Mouse (Mus musculus) thymus, postnatal 10 days (tissue): ENCODE data around the gene Polr2b.

Experiments used
- DNase-seq, 2 experiments: peaks; one replicate each; pipeline ENCODE4 v3.0.0; 2021; ENCODE audit warnings: low spot score in 2 of 2

Polr2b gene

DNA sequence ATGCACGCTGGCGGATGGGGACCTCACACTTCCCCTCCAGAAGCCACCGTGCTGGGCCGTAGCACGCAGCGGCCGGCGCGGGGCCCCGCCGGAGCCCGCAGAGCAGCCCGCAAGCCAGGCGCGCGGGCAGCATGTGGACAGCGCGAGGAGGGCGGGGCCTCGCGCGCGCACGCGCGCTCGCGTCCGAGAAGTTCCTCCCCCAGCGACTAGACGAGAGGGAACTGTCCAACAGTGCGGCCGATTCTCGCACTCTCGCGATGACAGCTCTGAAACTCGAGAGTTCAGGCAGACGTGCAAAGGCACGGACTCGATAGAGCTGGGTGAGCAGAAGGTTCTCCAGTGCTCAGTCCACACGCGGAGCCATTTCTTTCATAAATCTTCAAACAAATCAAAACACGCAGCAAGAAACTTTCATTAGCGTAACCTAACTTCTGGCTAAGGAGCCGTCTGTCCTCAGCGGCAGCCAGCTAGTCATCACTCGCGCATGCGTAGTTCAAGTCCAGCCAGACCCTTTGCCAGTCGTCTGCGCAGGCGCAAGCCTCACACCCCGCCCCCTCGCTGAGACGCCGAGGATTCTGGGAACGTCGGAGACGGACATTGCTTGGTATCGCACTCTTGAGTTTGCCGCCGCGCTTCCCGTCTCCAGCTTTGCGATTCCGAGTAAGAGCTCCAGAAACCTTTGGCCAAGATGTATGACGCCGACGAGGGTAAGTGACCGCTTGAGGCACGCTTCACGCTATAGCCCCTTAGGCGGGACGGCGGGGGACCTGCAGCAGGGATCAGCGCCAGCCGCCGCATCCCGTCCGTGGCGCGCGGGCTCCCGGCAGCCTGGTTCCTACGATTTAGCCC lies at the start of gene Polr2b, which contains the start of gene Noa1:
TSS of gene Polr2b (plus strand) at position 224 of the 849 bp plus-strand sequence.
TSS of gene Noa1 (minus strand) at position 161 of the 849 bp plus-strand sequence.
- peak; percentile 97 to 99 for DNase-seq

DNA sequence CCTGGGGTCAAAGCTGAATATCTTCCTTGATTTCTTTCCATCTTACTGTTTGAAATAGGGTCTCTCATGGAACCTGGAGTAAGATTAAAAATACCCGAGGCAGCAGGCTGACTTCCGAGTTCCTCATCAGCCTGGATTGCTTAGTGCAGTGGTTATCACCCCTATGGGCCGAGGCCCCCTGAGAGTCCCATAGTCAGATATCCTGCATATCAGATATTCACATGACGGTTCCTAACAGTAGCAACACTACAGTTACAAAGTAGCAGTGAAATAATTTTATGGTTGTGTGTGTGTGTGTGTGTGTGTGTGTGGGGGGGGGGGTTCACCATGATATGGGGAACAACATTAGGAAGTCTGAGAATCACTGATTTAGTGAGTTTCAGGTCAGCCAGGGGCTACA lies 48.8 kb upstream of the Polr2b start:
- no peak for DNase-seq

DNA sequence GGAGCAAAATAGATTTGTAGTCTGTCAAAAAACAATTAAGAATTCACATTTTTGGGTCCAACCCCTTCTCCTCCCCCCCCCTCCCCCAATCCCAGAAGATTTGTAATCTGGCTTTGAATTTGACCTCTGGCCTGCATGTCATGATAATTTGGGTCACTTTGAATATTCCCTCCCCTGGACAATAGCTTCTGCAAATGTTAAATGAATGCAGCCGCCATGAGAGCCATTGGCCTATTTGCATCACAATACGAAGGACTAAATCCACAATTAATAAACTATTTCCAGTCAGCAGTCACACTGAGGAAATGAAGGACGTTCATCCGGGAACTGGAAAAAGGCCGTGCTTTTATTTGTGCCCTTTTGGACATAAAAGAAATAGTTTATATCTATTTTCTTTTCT lies 47.8 kb upstream of the Polr2b start:
- no peak for DNase-seq

DNA sequence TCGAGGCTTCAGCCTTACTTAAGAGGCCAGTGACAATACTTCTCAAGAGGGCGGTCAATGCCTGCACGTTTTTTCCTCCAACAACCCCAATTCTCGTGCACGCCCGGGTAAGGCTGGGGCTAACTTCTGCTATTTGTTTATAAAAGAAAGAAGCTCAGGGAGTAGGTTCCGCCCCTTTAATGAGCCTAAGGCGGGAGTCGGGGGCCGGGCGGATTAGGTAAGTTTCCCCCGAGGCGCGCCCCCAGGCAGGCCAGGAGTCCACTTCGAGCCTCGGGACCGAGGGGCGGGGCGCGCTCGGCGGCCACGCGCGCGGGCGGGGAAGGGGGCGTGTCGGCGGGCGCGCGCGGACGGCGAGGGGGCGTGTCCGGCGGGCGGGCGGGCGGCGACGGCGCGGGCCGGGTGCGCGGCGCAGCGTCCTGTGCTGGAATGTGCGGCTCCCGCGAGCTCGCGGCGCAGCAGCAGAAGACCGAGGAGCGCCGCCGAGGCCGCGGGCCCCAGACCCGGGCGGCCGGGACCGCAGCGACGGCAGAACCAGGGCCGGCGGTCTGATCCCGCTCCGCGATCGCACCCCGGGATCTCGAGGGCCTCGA lies 44.8 kb upstream of the Polr2b start, which contains the start of gene Rest:
TSS of gene Rest (plus strand) at position 411 of the 590 bp plus-strand sequence.
- DNase-seq = peak; percentile 65 to 77

DNA sequence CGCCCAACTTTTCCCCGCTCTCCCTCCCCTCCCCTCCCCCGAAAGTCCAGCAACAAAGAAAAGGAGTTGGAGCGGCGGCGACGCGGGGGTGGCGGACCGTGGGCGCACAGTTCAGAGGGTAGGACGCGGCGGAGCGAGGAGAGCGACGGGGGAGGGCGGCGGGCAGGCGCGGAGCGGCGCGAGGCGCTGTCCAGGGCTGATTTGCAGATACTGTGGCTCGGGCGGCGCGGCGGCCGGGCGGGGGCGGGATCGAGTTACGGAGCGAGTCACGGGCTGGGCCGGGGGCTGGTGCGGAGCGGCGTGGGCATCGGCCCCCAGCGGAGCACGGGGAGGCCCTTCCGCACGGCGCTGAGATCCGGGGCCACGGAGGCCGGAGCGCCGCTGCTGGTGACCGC lies 44.3 kb upstream of the Polr2b start:
- peak; percentile 63 to 66 for DNase-seq

DNA sequence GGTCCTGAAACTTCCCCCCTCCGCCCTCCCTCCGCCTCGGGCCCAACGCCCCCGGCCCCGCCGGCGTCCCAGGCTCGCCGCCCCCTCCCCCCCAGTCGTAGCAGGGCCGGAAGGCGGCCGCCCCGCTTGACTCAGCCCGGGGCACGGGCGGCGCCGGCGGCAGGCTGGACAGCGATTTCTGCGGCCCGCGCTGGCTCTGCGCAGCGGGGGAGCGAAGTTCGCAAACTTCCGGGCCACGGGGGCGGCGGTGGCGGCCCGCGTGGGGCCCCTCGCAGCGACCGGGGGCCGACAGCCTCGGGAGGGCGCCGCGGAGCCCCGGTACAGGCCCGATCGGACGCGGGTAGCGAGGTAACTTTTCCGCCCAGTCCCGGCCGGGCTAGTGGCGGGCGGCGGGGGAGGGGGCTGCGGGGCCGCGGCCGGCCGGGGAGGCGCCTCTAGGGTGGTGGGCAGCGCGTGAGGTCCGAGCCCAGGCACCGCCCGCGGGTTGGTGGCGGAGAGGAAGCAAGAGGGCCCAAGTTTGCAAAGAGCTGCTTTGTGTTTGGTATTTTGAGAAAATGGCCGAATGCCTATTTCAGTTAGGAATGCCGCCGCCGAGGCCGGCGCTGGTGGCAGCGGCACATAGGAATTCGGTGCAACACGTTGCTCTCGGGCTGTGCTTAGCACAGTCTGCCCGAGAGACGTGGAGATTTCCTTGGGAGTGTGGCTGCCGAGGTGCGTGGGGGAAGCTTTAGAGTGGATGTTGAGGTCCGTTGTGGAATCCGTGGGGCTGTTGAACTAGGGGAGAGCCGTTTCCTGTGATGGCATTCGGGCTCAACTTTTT lies 43.7 kb upstream of the Polr2b start:
- DNase-seq = peak; percentile 50 to 60

DNA sequence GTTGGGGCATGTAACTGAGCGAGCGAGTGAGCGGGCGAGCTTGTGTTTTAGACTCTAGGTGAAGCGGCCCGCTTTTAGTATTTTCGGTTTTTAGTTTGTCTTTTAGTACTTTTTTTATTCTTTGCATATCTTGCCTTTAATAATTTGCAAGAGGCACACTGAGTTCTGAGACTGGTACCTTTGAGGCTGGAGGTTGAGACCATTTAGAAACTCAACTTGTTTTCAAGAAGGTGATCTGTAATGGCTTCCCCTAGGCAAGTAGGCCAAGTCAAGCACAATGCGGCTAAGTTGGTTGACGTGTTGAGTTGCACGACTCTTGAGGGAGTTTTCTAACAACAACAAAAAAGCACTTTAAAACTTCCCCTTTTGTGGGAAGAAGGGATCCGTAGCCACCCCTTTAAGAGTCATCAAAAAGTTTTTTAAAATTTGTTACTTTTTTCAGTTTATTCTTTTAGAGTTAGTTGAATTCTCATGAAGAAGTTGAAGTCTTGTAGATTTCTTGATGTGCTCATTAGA lies 43.0 kb upstream of the Polr2b start:
- peak in 1 of 2 experiments; percentile 25 for DNase-seq

DNA sequence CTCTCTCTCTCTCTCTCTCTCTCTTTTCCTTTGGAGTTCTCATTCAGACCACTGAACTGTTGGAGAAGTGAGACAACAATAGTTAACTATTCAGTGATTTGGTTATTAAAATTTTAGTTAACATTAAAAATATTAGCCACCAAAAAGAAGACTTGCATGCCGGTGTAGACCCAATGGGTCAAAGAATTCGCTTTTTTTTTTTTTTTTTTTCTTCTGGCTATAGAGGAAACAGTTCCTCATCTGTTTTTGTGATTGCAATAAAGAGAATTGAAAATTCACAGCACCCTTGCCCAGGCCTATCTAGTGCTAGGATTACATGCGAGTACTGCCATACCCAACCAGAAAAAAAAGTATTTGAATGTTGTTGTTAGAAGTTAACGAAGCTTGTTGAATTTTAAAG lies 42.5 kb upstream of the Polr2b start:
- DNase-seq = no peak

DNA sequence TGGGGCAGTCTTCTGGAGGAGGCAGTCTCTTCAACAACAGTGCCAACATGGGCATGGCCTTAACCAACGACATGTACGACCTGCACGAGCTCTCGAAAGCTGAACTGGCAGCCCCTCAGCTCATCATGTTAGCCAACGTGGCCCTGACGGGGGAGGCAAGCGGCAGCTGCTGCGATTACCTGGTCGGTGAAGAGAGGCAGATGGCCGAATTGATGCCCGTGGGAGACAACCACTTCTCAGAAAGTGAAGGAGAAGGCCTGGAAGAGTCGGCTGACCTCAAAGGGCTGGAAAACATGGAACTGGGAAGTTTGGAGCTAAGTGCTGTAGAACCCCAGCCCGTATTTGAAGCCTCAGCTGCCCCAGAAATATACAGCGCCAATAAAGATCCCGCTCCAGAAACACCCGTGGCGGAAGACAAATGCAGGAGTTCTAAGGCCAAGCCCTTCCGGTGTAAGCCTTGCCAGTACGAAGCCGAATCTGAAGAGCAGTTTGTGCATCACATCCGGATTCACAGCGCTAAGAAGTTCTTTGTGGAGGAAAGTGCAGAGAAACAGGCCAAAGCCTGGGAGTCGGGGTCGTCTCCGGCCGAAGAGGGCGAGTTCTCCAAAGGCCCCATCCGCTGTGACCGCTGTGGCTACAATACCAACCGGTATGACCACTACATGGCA lies 41.9 kb upstream of the Polr2b start:
- no peak for DNase-seq

DNA sequence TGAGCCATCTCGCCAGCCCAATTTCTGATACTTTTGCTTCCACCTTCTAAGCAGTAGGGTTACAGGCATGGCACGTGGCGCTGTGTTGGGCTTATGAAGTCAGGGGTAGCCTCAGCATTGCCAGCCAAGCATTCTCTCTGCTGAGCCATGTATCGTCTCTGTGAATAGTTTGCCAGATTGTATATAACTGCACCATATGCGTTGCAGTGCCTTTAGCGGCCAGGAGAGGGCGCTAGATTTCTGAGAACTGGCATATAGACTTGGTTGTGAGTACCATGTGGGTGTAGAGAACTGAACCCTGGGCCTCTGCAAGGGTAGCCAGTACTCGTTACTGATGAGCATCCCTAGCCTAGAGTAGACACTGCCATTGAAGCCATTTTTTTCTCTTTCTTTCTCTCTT lies 40.5 kb upstream of the Polr2b start:
- no peak for DNase-seq

DNA sequence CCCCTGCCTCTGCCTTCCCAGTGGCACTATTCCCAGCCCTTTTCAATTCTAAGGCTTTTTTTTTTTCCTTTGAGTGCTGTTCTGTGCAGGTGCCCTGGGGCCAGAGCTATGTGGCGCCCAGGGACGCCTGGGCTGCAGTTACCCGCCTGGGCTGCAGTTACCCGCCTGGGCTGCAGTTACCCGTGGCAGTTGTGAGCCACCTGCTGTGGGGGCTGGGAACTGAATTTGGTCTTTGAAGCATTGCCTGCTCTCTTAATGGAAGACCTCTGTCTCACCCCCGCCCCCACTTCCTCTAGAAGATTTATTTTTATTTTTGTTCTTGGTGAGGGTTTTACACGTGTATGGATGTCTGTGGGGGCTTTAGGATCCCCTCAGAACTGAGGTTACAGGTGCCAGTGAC lies 36.8 kb upstream of the Polr2b start:
- peak; percentile 73 to 78 for DNase-seq

DNA sequence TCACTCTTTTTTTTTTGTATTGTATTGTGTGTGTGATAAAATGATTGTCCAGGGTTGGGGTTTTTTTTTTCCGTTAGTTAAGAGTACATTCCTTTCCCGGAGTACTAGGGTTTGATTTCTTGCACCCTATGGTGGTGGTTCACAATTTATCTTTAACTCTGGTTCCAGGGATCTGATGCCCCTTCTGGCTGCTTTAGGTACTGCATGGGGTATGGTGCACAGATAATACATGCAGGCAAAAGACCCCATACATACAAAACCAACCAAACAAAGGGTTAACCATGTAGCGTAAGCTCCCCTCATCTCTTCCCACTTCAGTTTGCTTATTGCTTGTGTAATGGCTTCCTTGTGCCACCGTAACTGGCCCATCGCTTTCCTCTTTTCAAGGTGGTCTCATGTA lies 34.0 kb upstream of the Polr2b start:
- peak; percentile 36 to 70 for DNase-seq

DNA sequence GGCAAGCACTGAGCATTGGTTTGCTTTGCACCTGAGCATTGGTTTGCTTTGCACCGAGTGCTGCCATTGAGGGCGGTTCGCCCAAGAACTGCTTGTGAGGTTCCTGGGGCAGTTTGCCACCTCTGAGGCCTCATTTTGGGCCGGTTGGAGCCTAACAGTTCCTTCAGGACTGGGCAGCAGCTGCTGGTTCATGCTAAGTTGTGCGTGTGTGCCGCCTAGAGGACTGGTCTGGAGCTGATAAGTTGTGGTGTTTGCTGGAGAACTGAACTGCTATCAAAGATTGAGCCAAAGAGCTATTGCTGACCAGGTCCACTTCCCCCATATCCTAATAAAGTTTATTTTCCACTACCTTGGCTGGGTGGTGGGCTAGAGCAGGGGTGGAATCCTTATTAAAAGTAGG lies 32.7 kb upstream of the Polr2b start:
- no peak for DNase-seq

DNA sequence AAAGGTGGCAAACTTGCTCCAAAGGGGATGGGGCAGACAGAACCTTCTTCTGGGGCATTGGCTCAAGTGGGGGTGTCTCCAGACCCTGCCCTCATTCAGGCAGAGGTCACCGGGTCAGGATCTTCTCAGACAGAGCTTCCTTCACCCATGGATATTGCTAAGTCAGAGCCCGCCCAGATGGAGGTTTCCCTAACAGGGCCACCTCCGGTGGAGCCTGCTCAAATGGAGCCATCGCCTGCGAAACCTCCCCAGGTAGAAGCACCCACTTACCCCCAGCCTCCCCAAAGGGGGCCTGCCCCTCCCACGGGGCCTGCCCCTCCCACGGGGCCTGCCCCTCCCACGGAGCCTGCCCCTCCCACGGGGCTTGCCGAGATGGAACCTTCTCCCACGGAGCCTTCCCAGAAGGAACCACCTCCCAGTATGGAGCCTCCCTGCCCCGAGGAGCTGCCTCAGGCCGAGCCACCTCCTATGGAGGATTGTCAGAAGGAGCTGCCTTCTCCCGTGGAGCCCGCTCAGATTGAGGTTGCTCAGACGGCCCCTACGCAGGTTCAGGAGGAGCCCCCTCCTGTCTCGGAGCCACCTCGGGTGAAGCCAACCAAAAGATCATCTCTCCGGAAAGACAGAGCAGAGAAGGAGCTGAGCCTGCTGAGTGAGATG lies 28.3 kb upstream of the Polr2b start:
- DNase-seq = no peak

DNA sequence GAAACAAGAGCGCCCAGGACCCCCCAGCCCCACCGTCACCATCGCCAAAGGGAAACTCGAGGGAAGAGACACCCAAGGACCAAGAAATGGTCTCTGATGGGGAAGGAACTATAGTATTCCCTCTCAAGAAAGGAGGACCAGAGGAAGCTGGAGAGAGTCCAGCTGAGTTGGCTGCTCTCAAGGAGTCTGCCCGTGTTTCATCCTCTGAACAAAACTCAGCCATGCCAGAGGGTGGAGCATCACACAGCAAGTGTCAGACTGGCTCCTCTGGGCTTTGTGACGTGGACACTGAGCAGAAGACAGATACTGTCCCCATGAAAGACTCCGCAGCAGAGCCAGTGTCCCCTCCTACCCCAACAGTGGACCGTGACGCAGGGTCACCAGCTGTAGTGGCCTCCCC lies 27.7 kb upstream of the Polr2b start:
- DNase-seq = no peak

DNA sequence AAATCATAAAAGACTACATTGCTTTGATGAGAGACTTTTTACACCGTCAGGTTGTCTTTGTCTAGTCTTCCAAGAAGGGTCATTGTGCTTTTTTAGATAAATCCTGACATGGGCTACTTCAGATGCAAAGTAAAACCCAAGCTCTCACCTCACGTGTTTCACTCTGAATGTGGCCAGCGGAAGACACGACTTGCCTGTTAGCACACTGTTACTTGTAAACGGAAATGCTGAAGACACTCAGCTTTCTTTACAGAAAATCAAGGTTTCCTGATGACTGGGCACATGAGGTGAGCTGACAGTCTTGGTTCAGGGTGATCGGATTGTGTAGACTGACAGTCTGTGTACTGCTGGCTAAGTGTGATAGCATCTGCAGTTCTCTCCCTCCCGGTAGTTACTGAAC lies 24.3 kb upstream of the Polr2b start:
- DNase-seq = no peak

DNA sequence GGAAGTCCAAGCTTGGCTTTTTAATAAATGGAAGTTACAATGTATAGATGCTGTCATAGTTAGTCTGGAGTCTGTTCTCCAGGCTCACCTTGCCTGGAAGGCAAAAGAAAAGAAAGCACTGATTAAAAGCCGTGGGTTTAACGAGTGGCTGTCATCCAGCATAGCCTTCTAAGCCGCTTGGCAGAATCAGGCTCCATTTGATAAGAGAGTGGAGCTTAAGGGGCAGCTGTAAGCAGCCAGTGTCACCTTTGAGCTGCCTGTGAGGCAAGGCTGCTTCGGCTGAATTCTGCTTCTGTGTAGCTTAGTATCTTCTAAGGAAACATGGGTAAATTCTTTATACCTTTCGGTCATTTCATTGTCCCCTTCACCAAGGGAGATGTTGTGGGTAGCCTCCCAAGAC lies 23.0 kb upstream of the Polr2b start:
- DNase-seq = no peak

DNA sequence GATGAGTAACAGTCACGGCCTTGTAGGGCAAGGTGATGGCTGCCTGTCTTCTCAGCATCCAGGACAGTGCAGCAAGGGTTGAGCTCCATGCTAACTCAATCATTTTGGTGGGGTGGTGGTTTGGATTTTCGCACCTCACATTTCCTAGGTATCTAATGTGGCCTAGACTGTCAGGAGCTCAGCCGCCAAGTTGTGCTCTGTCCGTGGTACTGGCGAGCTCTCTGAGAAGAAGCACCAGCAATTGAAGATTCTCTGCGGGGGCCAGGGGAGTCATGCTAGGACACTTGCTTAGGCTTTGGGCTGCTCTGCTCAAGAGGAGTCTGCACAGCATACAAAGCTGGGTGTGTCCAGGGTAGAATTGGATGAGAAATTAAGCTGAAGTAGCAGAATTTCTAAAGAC lies 22.0 kb upstream of the Polr2b start:
- no peak for DNase-seq

DNA sequence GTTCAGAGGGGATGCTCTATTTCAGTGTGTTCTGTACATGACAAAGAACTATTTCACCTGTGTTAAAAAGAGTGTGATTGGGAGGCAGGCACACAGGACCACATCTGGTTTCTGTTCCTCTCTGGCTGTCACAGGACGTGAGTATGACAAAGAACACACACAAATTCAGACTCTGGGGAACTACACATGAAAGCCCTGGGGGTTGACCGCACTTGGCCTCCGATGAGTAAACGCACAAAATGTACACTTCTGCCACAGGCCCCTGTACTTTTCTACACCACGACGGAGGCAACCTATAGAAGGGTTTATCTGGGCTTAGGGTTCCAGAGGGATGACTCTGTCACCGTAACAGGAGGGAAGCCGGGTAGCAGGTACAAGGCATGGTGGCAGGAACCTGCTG lies 20.3 kb upstream of the Polr2b start:
- no peak for DNase-seq

DNA sequence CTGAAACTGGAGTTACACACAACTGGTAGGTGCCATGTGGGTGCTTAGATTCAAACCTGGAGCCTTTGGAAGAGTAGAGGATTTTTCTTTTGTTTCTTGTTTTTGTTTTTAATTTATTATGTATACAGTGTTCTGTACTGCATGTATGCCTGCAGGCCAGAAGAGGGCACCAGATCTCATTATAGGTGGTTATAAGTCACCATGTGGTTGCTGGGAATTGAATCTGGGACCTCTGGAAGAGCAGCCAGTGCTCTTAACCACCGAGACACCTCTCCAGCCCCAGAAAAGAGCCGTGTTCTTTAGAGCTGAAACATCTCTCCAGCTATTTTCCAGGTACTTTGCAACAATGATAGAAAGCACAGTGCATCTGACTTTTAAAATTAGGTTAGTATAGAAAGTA lies 19.3 kb upstream of the Polr2b start:
- DNase-seq = no peak
